Mouse (Mus musculus) MEL-GATA-1-ER (cell line): ENCODE data around the gene Ap2m1.
A peak's percentile ranks its signal among the peaks of the same experiment; 100 is the strongest.
"Not testable (repeated sequence)": the region's sequence is repeated elsewhere in the genome, so short reads cannot be mapped to it uniquely, and the experiment has no call there.

Source experiments
- DNase-seq: peaks from one replicate; pipeline ENCODE4 v3.0.0-alpha.2; 2012; ENCODE audit warnings: low read depth; ENCODE audit errors: extremely low read depth

Ap2m1 gene

GRCm38 (mm10) chr16:20535296-20536080 lies at the start of gene Ap2m1:
Gene Ap2m1, plus strand, starts transcription at chr16:20535478.
- peak; percentile 100 for DNase-seq

GRCm38 (mm10) chr16:20486048-20486447 lies 49.2 kb upstream of the Ap2m1 start:
- DNase-seq: no peak

GRCm38 (mm10) chr16:20488151-20488550 lies 47.1 kb upstream of the Ap2m1 start:
- DNase-seq: no peak

GRCm38 (mm10) chr16:20488751-20489150 lies 46.5 kb upstream of the Ap2m1 start:
- not testable (repeated sequence) for DNase-seq

GRCm38 (mm10) chr16:20489233-20489632 lies 46.0 kb upstream of the Ap2m1 start:
- no peak for DNase-seq

GRCm38 (mm10) chr16:20490581-20490980 lies 44.7 kb upstream of the Ap2m1 start:
- DNase-seq: no peak

GRCm38 (mm10) chr16:20491301-20491700 lies 44.0 kb upstream of the Ap2m1 start:
- DNase-seq: no peak

- peak; percentile 34 for DNase-seq
Observed at GRCm38 (mm10) chr16:20493452-20493851, 41.8 kb upstream of the Ap2m1 start.

GRCm38 (mm10) chr16:20496671-20497600 lies 38.3 kb upstream of the Ap2m1 start:
- peak; percentile 66 for DNase-seq

- DNase-seq: no peak
Observed at GRCm38 (mm10) chr16:20497980-20498676, 37.1 kb upstream of the Ap2m1 start.

GRCm38 (mm10) chr16:20498677-20499475 lies 36.4 kb upstream of the Ap2m1 start, which contains the start of gene Eif2b5:
Gene Eif2b5, plus strand, starts transcription at chr16:20498817.
- peak; percentile 93 for DNase-seq

GRCm38 (mm10) chr16:20506000-20506399 lies 29.3 kb upstream of the Ap2m1 start:
- no peak for DNase-seq

- DNase-seq: no peak
Observed at GRCm38 (mm10) chr16:20509349-20509748, 25.9 kb upstream of the Ap2m1 start.

- no peak for DNase-seq
Observed at GRCm38 (mm10) chr16:20511277-20511847, 23.9 kb upstream of the Ap2m1 start.

GRCm38 (mm10) chr16:20516032-20516431 lies 19.2 kb upstream of the Ap2m1 start:
- no peak for DNase-seq

GRCm38 (mm10) chr16:20516726-20517201 lies 18.5 kb upstream of the Ap2m1 start, which contains the start of gene Dvl3:
Gene Dvl3, plus strand, starts transcription at chr16:20516982.
- DNase-seq: no peak

GRCm38 (mm10) chr16:20517216-20517615 lies 18.1 kb upstream of the Ap2m1 start:
- DNase-seq: no peak

GRCm38 (mm10) chr16:20517701-20518374 lies 17.4 kb upstream of the Ap2m1 start:
- no peak for DNase-seq

- DNase-seq: no peak
Observed at GRCm38 (mm10) chr16:20523886-20524285, 11.4 kb upstream of the Ap2m1 start.
